Mouse (Mus musculus) midbrain, embryonic 16.5 days (tissue): ENCODE measurements around the gene Tsx. TPM values are rescaled to one million over a fixed set of nuclear protein-coding genes. Genes with fewer than 3 reads are reported as not detected.
"Not testable (repeated sequence)": the region's sequence is repeated elsewhere in the genome, so short reads cannot be mapped to it uniquely, and the experiment has no call there.

Experiments
- ATAC-seq: fragments of 200-750 bp; cut with Nextera tagmentation; 2 replicates; pipeline ENCODE4 v1.8.0; 2017; ENCODE audit warnings: moderate TSS enrichment
- H3K27ac ChIP-seq: fragments of 300-500 bp; sonication (generic); 2 replicates; pipeline ENCODE4 v1.5.1; 2014; ENCODE audit warnings: mild to moderate bottlenecking, low read length, mixed read lengths
- H3K27me3 ChIP-seq: fragments of 300-500 bp; sonication (generic); 2 replicates; pipeline ENCODE4 v1.6.1; 2014; ENCODE audit warnings: low read depth, low read length, mixed read lengths; ENCODE audit not compliant: control insufficient read depth, insufficient read depth
- H3K36me3 ChIP-seq: fragments of 300-500 bp; sonication (generic); 2 replicates; pipeline ENCODE4 v1.6.1; 2014; ENCODE audit warnings: mild to moderate bottlenecking, low read length, moderate library complexity, mixed read lengths; ENCODE audit not compliant: control insufficient read depth, insufficient read depth
- H3K4me1 ChIP-seq: fragments of 300-500 bp; sonication (generic); 2 replicates; pipeline ENCODE4 v1.6.1; 2014; ENCODE audit warnings: mild to moderate bottlenecking, low read length, mixed read lengths; ENCODE audit not compliant: control insufficient read depth, insufficient read depth
- H3K4me2 ChIP-seq: fragments of 300-500 bp; sonication (generic); 2 replicates; pipeline ENCODE4 v1.6.1; 2014; ENCODE audit warnings: mild to moderate bottlenecking, low read length, mixed read lengths
- H3K4me3 ChIP-seq: fragments of 300-500 bp; sonication (generic); 2 replicates; pipeline ENCODE4 v1.5.1; 2014; ENCODE audit warnings: low read depth, mild to moderate bottlenecking, low read length, moderate library complexity, mixed read lengths
- H3K9ac ChIP-seq: fragments of 300-500 bp; sonication (generic); 2 replicates; pipeline ENCODE4 v1.6.1; 2014; ENCODE audit warnings: low read depth, low read length, mixed read lengths
- H3K9me3 ChIP-seq: fragments of 300-500 bp; sonication (generic); replicated peaks from 2 replicates; pipeline ENCODE4 v1.6.1; 2014; ENCODE audit warnings: mild to moderate bottlenecking, low read length, mixed read lengths; ENCODE audit not compliant: control insufficient read depth, poor library complexity, severe bottlenecking
- WGBS: fragments of 180-500 bp; shearing (Covaris S2); extraction: QIAGEN DNeasy Blood & Tissue Kit; methylation state at CpG from one replicate; pipeline ENCODE4 v1.1.7; 2014; 5-methylcytosine and 5-hydroxymethylcytosine counted together
- polyA plus RNA-seq: library from polyadenylated mRNA; unstranded; fragments of >200 nt; fragmentation: Nextera tagmentation; extraction: Ambion mirVana; gene quantifications from 2 replicates; pipeline ENCODE4 v1.2.1, GENCODE M21; 2015

Tsx gene
- polyA plus RNA-seq, 1 experiment from 2014 or later: not detected

GRCm38 (mm10) chrX:103405021-103405420 is 9.2 kb upstream of the Tsx start:
- 43% methylated on average over 13 of the region's 13 CpGs for WGBS
- no peak overlapping the region for H3K9ac ChIP-seq
- H3K4me3 ChIP-seq: no peak overlapping the region

GRCm38 (mm10) chrX:103421710-103422109 is 7.4 kb downstream of the Tsx start, which contains the start of gene Gm26992:
Gm26992 (plus strand) TSS chrX:103422010.
- Histone ChIP-seq H3K4me1 (no peaks in the 10 kb centered on the region), H3K27me3 (peaks cover 26% of the 10 kb centered on the region), H3K9me3 (no peaks in the 10 kb centered on the region), H3K4me3 (no peak within 1 kb of the TSS), H3K9ac (no peak within 1 kb of the TSS), H3K27ac (no peak within 1 kb of the TSS), H3K4me2 (no peak within 1 kb of the TSS), H3K36me3 (no peaks in the 10 kb centered on the region)
- ATAC-seq: no peak
- whole genome bisulfite sequencing: 89% methylated on average over 2 of the region's 2 CpGs

More at GRCm38 (mm10) chrX:103405021-103405420, 9.2 kb upstream of the Tsx start:
- Histone ChIP-seq H3K27ac (no peak overlapping the region), H3K4me1 (no peaks in the 10 kb centered on the region), H3K36me3 (no peaks in the 10 kb centered on the region), H3K27me3 (peaks cover 14% of the 10 kb centered on the region), H3K4me2 (no peak overlapping the region), H3K9me3 (no peaks in the 10 kb centered on the region)
- no peak for ATAC-seq

- no peak for ATAC-seq
- 87% methylated on average over 7 of the region's 7 CpGs for WGBS
- H3K9ac ChIP-seq: no peak overlapping the region
These were observed 13.4 kb downstream of the Tsx start for GRCm38 (mm10) chrX:103427677-103428076.

GRCm38 (mm10) chrX:103432293-103432692 is 18.0 kb downstream of the Tsx start:
- Histone ChIP-seq H3K4me1 (no peaks in the 10 kb centered on the region), H3K4me3 (no peak overlapping the region), H3K9ac (no peak overlapping the region), H3K36me3 (no peaks in the 10 kb centered on the region), H3K9me3 (no peaks in the 10 kb centered on the region), H3K4me2 (no peak overlapping the region), H3K27me3 (peaks cover 17% of the 10 kb centered on the region), H3K27ac (no peak overlapping the region)
- 78% methylated on average over 7 of the region's 7 CpGs for WGBS
- ATAC-seq: no peak

More at GRCm38 (mm10) chrX:103427677-103428076, 13.4 kb downstream of the Tsx start:
- Histone ChIP-seq H3K4me2 (no peak overlapping the region), H3K36me3 (no peaks in the 10 kb centered on the region), H3K27ac (no peak overlapping the region), H3K4me1 (no peaks in the 10 kb centered on the region), H3K27me3 (peaks cover 13% of the 10 kb centered on the region), H3K4me3 (no peak overlapping the region), H3K9me3 (no peaks in the 10 kb centered on the region)

- Histone ChIP-seq H3K4me1 (no peaks in the 10 kb centered on the region), H3K27ac (no peak overlapping the region), H3K9ac (no peak overlapping the region), H3K36me3 (no peaks in the 10 kb centered on the region), H3K4me2 (peak overlapping the region; percentile 23; the same call in 1 of the 2 replicates), H3K9me3 (no peaks in the 10 kb centered on the region), H3K27me3 (peaks cover 11% of the 10 kb centered on the region), H3K4me3 (no peak overlapping the region)
- 16% methylated on average over 9 of the region's 9 CpGs for WGBS
- no peak for ATAC-seq
These were observed 23.8 kb downstream of the Tsx start for GRCm38 (mm10) chrX:103438023-103438422.

GRCm38 (mm10) chrX:103440803-103441202 is 26.5 kb downstream of the Tsx start:
- 0 out of 2 replicates have a peak, but pooled peaks have one; percentile 58 for ATAC-seq
- WGBS: 7% methylated on average over 1 of the region's 1 CpGs
- Histone ChIP-seq H3K9ac (no peak overlapping the region), H3K9me3 (no peaks in the 10 kb centered on the region), H3K4me3 (no peak overlapping the region), H3K4me2 (no peak overlapping the region), H3K4me1 (no peaks in the 10 kb centered on the region), H3K27ac (no peak overlapping the region), H3K27me3 (peaks cover 10% of the 10 kb centered on the region), H3K36me3 (no peaks in the 10 kb centered on the region)

- no peak overlapping the region for H3K4me2 ChIP-seq
- 37% methylated on average over 7 of the region's 7 CpGs for WGBS
- H3K9me3 ChIP-seq: no peaks in the 10 kb centered on the region
- no peaks in the 10 kb centered on the region for H3K36me3 ChIP-seq
- H3K9ac ChIP-seq: no peak overlapping the region
- no peak overlapping the region for H3K27ac ChIP-seq
- no peak for ATAC-seq
- no peak overlapping the region for H3K4me3 ChIP-seq
- peaks cover 20% of the 10 kb centered on the region for H3K27me3 ChIP-seq
- H3K4me1 ChIP-seq: peaks cover 3% of the 10 kb centered on the region; the same call in 1 of the 2 replicates
These were observed 29.5 kb downstream of the Tsx start for GRCm38 (mm10) chrX:103443755-103444154.

GRCm38 (mm10) chrX:103447539-103448169 is 33.4 kb downstream of the Tsx start:
- H3K27me3 ChIP-seq: peaks cover 20% of the 10 kb centered on the region
- peak overlapping the region; percentile 76 for H3K4me2 ChIP-seq
- 10% methylated on average over 34 of the region's 34 CpGs for WGBS
- peak overlapping the region; percentile 39 for H3K4me3 ChIP-seq
- no peak overlapping the region for H3K27ac ChIP-seq
- peak; percentile 42; the same call in 1 of the 2 replicates for ATAC-seq
- H3K9ac ChIP-seq: peak overlapping the region; percentile 48
- H3K9me3 ChIP-seq: no peaks in the 10 kb centered on the region
- H3K36me3 ChIP-seq: no peaks in the 10 kb centered on the region
- peaks cover 3% of the 10 kb centered on the region; the same call in 1 of the 2 replicates for H3K4me1 ChIP-seq

- peak overlapping the region; percentile 39; the same call in 1 of the 2 replicates for H3K4me3 ChIP-seq
- 61% methylated on average over 10 of the region's 13 CpGs for WGBS
- ATAC-seq: not testable (repeated sequence)
These were observed 34.2 kb downstream of the Tsx start for GRCm38 (mm10) chrX:103448429-103448828.

More at GRCm38 (mm10) chrX:103448429-103448828, 34.2 kb downstream of the Tsx start:
- H3K4me1 ChIP-seq, H3K9me3 ChIP-seq, H3K27ac ChIP-seq, H3K36me3 ChIP-seq, H3K9ac ChIP-seq: not testable (repeated sequence)
- peaks cover 21% of the 10 kb centered on the region for H3K27me3 ChIP-seq
- peak overlapping the region; percentile 76 for H3K4me2 ChIP-seq
